Mouse (Mus musculus): Measurements from ENCODE around the gene Gsto2. TPM values are rescaled to one million over a fixed set of nuclear protein-coding genes. Genes with fewer than 3 reads are reported as not detected.

The Gsto2 gene
- polyA plus RNA-seq, 2 experiments from 2014 or later: 0.95 TPM; not detected in 1

DNA sequence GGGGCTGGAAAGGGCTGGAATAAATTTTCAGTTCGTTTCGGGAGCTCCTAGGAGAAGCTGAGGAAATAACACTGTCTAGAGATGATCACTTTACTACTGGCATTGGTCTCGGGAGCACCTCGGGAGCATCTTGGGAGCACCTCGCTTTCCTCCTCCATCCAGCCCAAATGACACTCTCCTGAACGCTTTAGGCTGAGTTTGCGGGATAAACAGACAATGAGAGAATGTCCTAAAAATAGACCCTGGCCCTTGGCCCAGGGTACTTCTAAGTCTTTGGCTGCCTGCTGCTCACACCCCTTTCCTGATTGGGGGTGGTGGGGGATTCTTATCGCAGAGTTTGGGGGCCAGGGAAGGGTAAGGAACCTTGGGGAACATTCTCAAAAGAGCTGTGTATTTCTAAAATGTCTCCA is 54.6 kb downstream of the Gsto2 start:
- no peak for ATAC-seq

DNA sequence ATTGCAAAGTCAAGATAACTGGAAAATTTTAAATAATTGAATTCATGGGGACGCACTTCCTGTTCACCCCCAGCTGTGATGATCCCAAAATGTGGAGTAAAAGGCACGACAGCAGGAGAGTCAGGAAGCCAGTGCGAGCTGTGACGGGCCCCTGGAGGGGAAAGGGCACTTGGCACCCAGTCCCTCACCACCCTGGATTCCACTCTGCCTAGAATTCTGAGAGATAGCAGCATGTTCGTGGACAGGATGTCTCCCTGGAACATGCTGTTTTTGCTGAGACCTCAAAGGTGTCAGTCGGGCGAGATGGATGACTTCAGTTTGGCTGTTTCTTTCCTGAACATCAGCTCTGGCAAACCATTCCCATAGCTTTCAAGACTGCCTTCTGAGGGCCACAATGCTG is 60.5 kb downstream of the Gsto2 start:
- no peak for ATAC-seq

DNA sequence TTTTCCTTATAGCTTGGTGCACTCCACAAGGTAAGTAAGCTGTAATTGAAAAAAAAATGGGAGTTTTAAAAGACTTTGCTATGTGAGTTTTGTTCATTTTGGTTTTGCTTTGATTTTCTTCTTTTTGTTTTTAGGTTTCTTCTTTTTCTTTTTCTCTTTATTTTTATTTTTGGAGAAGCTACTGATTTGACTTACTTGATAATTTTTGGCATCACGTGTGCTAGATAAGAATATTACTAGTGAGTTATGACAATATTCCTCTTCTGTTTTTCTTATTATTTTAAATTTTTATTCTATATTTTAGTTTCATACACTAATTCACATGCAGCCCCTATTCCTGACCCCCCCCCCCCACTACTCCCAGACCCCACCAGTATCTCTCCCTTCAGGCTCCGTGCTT is 61.7 kb downstream of the Gsto2 start:
- ATAC-seq: no peak

- ATAC-seq: no peak
These were observed 63.7 kb downstream of the Gsto2 start for GRCm38 (mm10) chr19:47929043-47929442.

GRCm38 (mm10) chr19:47931982-47932638 is 66.8 kb downstream of the Gsto2 start:
- ATAC-seq: peak; percentile 90

GRCm38 (mm10) chr19:47934146-47934545 is 68.8 kb downstream of the Gsto2 start:
- no peak for ATAC-seq

- no peak for ATAC-seq
These were observed 69.4 kb downstream of the Gsto2 start for GRCm38 (mm10) chr19:47934636-47935238.

- ATAC-seq: no peak
These were observed 70.2 kb downstream of the Gsto2 start for GRCm38 (mm10) chr19:47935530-47935929.

Other genes starting within 250 kb of the Gsto2 start
- not detected for gene Col17a1, start 173.4 kb upstream of the Gsto2 start, polyA plus RNA-seq (2017; shearing (Covaris generic))
- gene Sfr1, start 133.9 kb upstream of the Gsto2 start, polyA plus RNA-seq (2017; shearing (Covaris generic)): 100 to 1,000 TPM; 144 to 161 TPM
- gene Gsto1, start 10.6 kb upstream of the Gsto2 start, polyA plus RNA-seq (2017; shearing (Covaris generic)): 10 to 100 TPM; 32.4 to 36.4 TPM
- gene Cfap43, start 53.8 kb downstream of the Gsto2 start, polyA plus RNA-seq (2017; shearing (Covaris generic)): under 1 TPM; 0.10 to 0.75 TPM
- gene Itprip, start 53.8 kb downstream of the Gsto2 start, polyA plus RNA-seq (2017; shearing (Covaris generic)): 10 to 100 TPM; 10.5 to 12.7 TPM
- not detected for gene Cfap58, start 72.1 kb downstream of the Gsto2 start, polyA plus RNA-seq (2017; shearing (Covaris generic))